Mouse (Mus musculus) urinary bladder, postnatal 14 days (tissue): ENCODE data around the gene Slc26a3.

Experiments used
- DNase-seq: peaks from one replicate; pipeline ENCODE4 v3.0.0; 2021; ENCODE audit warnings: low spot score

Slc26a3 gene

GRCm38 (mm10) chr12:31513724-31514503, 123.2 kb downstream of the Slc26a3 start:
- DNase-seq, result no peak

- no peak for DNase-seq
These were observed 129.4 kb downstream of the Slc26a3 start for GRCm38 (mm10) chr12:31520119-31520518.

- no peak for DNase-seq
These were observed 130.7 kb downstream of the Slc26a3 start for GRCm38 (mm10) chr12:31521371-31521770.
